Mouse (Mus musculus) erythroblast, embryonic 14.5 days (primary cell): ENCODE measurements around the gene Spsb1.

Experiments used
- GATA1 ChIP-seq: IDR thresholded peaks from 2 replicates; pipeline ENCODE4 v1.6.1; 2012; ENCODE audit warnings: low read length, inconsistent platforms, mixed read lengths
- TAL1 ChIP-seq: IDR thresholded peaks from 3 replicates; pipeline ENCODE4 v1.6.1; 2012; ENCODE audit warnings: low read length, inconsistent platforms, mixed read lengths

- TF ChIP-seq GATA1 (no peak), TAL1 (no peak)
These were observed 36.3 kb upstream of the Spsb1 start for GRCm38 (mm10) chr4:149990954-149991633.
